Mouse (Mus musculus) cerebellum, adult 2 months (tissue): ENCODE measurements at regions not wholly inside any gene's neighbourhood (a gene's known extent, or its start where the extent isn't known, plus 50 kb on each side); places are given as distances from the start of the nearest gene placed in this dataset.

Source experiments
- DNase-seq, 2 experiments: peaks; one replicate each; pipeline ENCODE4 v3.0.0; 2021
- H3K27ac ChIP-seq: fragments of 200-500 bp; 2 replicates; pipeline ENCODE4 v1.5.1; 2012; ENCODE audit warnings: low read length, control low read depth, inconsistent platforms; ENCODE audit not compliant: insufficient read depth
- H3K27me3 ChIP-seq: fragments of 200-500 bp; 2 replicates; pipeline ENCODE4 v1.6.1; 2012; ENCODE audit warnings: inconsistent platforms, mild to moderate bottlenecking, low read length, moderate library complexity; ENCODE audit not compliant: control insufficient read depth, insufficient read depth
- H3K4me1 ChIP-seq: fragments of 200-500 bp; 2 replicates; pipeline ENCODE4 v1.6.1; 2011; ENCODE audit warnings: low read length; ENCODE audit not compliant: control insufficient read depth, insufficient read depth
- H3K4me3 ChIP-seq: fragments of 200-500 bp; replicated peaks from 2 replicates; pipeline ENCODE3; 2011; ENCODE audit warnings: mild to moderate bottlenecking, low read depth, low read length, control low read depth; ENCODE audit not compliant: insufficient read depth
- CTCF ChIP-seq: fragments of 200-500 bp; IDR thresholded peaks from 2 replicates; pipeline ENCODE4 v1.5.1; 2011; ENCODE audit warnings: low read depth, mild to moderate bottlenecking, control low read depth, low read length, moderate library complexity, borderline replicate concordance; ENCODE audit not compliant: insufficient read depth
- POLR2A ChIP-seq: fragments of 200-500 bp; IDR thresholded peaks from 2 replicates; pipeline ENCODE4 v1.6.1; 2011; ENCODE audit warnings: low read length, control low read depth, borderline replicate concordance; ENCODE audit not compliant: insufficient read depth
- WGBS: fragments of 180-500 bp; shearing (Covaris S2); methylation state at CpG from one replicate; pipeline ENCODE4 v1.1.7; 2018; 5-methylcytosine and 5-hydroxymethylcytosine counted together

DNA sequence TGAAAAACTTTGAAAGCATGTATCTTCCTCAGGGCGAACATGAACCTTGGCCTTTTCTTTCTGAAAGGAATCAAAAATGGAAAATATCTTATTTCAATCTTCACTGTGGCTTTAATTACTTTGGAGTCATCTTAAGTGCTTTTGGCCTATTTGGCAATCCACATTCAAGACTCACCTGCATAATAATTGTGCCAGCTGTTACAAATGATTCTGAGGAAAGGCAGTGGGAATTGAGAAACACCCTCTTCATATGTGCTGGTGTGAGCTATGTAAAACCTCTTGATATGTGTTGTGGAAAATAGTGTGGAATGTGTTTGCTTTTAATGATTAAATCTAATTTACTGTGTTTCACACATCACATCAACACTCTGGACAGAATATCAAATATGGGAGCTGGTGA, 148.5 kb upstream of the Ednra start:
- Histone ChIP-seq H3K27ac (no peak overlapping the region), H3K4me1 (no peaks in the 10 kb centered on the region), H3K4me3 (no peak overlapping the region), H3K27me3 (no peaks in the 10 kb centered on the region)
- no peak for DNase-seq
- 88% methylated on average over 1 of the region's 1 CpGs for WGBS
- no peak for TF ChIP-seq CTCF

DNA sequence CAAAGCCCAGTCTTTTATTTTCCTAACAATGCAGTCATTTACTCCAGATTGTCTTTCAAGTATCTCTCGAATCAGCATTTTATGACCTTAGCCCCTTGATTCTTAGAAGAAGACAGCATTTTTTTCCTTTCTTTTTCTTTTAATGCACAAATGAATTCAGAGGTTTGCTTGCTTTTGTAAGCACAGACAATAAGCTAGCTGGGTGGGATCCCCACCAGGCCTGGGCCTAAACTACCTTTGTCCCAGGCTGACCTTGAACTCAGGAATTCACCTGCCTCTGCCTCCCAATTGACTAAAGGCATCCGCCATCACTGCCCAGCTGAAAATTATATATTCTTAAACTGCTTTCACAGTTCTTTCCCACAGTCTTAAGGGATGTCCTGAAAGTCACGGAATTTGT, 195.5 kb upstream of the Ednra start:
- DNase-seq: no peak
- Histone ChIP-seq H3K4me1 (no peaks in the 10 kb centered on the region), H3K4me3 (no peak overlapping the region), H3K27ac (no peak overlapping the region), H3K27me3 (no peaks in the 10 kb centered on the region)
- WGBS: 84% methylated on average over 3 of the region's 3 CpGs
- TF ChIP-seq CTCF: no peak
- no peak for TF ChIP-seq POLR2A

DNA sequence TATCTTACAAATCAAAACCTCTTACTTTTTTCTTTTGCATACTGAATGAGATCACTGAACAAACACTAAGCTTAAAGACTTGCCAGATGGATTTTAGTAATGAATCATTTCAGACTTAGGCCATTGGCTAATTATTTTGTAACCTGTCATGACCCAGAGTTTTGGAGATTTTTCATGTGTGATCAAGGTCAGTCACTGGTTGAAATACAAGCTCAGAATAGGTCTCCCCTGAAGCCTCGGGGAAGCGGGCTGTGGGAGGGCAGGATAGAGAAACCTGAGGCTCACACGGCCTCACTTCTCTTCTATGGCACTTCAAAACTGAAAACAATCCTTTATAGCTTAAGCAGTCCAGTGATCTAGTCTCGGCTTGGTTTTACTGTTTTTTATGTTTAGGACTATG, 197.6 kb upstream of the Ednra start:
- WGBS: 78% methylated on average over 4 of the region's 4 CpGs
- DNase-seq: no peak

DNA sequence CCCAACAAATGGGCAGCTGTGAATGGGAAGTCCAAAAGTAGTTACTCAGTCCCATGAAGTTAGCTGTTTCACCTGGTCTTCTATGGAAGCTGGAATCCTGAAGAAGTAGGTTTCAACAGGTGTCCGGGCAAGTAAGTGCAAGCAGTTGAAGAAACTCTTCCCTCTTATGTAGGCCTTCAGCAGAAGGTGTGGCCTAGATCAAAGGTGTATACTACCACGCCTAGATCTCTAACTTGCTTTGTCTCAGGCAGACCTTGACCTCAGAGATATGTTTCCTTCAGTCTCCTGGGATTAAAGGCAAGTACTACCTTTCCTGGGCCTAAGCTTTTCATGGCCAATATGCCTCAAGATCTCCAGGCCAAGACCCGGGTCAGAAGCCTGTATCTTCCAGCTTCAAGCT, 223.4 kb upstream of the Ednra start:
- TF ChIP-seq POLR2A: no peak
- TF ChIP-seq CTCF: no peak
- H3K4me3 ChIP-seq: no peak overlapping the region
- H3K27ac ChIP-seq: no peak overlapping the region
- H3K4me1 ChIP-seq: no peaks in the 10 kb centered on the region
- whole genome bisulfite sequencing: 89% methylated on average over 3 of the region's 3 CpGs
- DNase-seq: no peak
- H3K27me3 ChIP-seq: no peaks in the 10 kb centered on the region

More for the DNA sequence above, 197.6 kb upstream of the Ednra start:
- TF ChIP-seq POLR2A (no peak), CTCF (no peak)
- no peak overlapping the region for H3K4me3 ChIP-seq
- no peaks in the 10 kb centered on the region for H3K27me3 ChIP-seq
- no peak overlapping the region for H3K27ac ChIP-seq
- no peaks in the 10 kb centered on the region for H3K4me1 ChIP-seq

DNA sequence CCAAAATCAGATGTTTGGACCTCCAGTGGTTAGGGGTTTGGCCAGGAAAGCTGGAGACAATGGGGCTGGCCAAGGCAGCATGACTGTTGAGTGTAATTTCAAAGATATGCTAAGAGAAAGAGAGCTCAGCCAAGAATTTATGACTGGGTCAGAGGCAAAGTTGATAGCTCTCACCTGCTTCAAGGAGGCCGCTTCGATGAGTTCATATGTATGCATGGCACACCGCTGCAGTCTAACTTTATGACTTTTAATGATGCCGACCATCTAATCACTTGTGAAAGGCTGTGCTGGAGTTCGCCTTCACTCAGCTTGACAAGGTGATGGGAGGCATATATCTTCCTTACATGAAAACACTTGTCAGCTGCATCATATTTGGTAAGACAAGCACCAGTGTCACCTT, 225.4 kb upstream of the Ednra start:
- 90% methylated on average over 5 of the region's 5 CpGs for WGBS
- no peak overlapping the region for H3K27ac ChIP-seq
- DNase-seq: no peak
- no peak overlapping the region for H3K4me3 ChIP-seq
- no peak for TF ChIP-seq POLR2A
- no peak for TF ChIP-seq CTCF
- H3K27me3 ChIP-seq: no peaks in the 10 kb centered on the region
- no peaks in the 10 kb centered on the region for H3K4me1 ChIP-seq

DNA sequence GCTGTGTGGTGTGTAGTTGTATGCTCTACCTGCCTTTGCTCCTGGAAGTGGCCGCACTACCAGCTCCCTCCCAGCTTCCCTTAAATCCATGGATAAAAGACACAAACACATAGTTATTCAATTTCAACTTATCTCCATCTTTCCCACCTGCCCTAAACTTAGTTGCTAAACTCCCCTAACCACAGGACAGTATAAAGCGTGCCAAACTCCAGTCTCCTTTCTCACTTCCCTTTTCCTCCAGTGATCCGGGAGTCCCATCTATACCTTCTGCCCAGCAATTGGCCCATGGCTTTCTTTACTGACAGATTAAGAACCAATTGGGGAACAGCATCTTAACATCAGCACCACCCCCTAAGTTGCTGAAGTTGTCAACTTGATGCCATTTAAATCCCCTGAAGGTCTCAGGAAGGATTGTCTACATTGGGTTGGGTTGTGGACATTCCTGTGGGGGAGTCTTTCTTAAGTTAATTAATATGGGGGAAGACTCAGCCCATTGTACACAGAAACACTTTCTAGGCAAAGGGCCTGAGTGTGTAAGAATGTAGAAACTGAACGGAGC, 234.6 kb upstream of the Ednra start:
- no peaks in the 10 kb centered on the region for H3K27me3 ChIP-seq
- DNase-seq: no peak
- WGBS: 78% methylated on average over 4 of the region's 4 CpGs
- no peak overlapping the region for H3K27ac ChIP-seq
- no peak for TF ChIP-seq CTCF
- TF ChIP-seq POLR2A: no peak
- H3K4me3 ChIP-seq: no peak overlapping the region
- H3K4me1 ChIP-seq: no peaks in the 10 kb centered on the region

DNA sequence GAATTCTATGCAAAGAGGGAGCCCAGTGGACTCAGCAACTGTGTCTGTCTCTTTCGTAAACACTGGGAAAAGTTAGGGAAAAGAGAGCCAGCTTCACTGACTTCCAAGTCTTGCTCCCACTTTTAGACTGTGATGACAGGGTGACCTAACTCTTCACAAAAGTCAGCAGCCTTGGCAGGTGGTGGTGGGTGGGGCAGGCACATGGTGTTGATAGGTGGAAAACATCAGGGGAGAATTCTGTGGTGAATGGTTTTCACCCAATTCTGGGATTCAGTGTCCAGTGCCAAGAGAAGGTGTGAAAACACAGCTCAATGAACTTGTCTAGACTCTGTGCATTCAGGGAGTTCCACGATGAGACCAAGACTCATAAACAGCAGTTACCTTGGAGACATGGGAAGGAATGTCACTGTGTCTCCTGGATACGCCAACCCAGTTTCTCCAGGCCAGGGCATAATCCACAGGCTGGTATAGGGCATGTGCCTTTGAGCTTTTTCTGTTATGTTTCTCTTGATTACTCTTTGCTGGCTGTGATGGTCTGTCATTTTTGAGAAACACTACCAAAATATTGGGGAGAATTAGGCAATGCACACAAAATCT, 238.9 kb upstream of the Ednra start:
- no peak overlapping the region for H3K4me3 ChIP-seq
- TF ChIP-seq CTCF (no peak), POLR2A (no peak)
- no peaks in the 10 kb centered on the region for H3K27me3 ChIP-seq
- DNase-seq: no peak
- 42% methylated on average over 3 of the region's 3 CpGs for WGBS
- no peak overlapping the region for H3K27ac ChIP-seq
- no peaks in the 10 kb centered on the region for H3K4me1 ChIP-seq

DNA sequence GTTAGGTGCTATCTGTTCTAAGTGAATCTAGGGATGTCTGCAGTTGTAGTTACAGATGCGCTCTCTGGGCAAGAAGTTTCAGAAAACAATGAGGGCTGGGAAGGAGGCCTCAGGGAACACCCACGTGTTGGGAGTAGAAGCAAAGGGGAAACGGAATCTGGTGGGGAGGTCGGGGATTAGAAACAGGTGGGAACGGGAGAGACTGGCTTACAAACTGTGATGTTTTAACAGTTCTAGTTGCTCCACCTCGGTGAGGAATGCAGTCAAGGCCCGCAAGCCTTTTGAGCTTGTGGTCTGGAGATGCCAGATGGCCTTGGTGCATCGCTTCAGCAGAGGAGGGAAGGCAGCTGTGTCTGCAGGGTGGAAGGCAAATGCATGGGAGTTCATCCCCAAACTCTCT, 242.7 kb upstream of the Ttc29 start:
- WGBS: 76% methylated on average over 8 of the region's 8 CpGs
- no peaks in the 10 kb centered on the region for H3K4me1 ChIP-seq
- no peak for TF ChIP-seq POLR2A
- TF ChIP-seq CTCF: no peak
- no peaks in the 10 kb centered on the region for H3K27me3 ChIP-seq
- H3K27ac ChIP-seq: no peak overlapping the region
- H3K4me3 ChIP-seq: no peak overlapping the region
- no peak for DNase-seq

DNA sequence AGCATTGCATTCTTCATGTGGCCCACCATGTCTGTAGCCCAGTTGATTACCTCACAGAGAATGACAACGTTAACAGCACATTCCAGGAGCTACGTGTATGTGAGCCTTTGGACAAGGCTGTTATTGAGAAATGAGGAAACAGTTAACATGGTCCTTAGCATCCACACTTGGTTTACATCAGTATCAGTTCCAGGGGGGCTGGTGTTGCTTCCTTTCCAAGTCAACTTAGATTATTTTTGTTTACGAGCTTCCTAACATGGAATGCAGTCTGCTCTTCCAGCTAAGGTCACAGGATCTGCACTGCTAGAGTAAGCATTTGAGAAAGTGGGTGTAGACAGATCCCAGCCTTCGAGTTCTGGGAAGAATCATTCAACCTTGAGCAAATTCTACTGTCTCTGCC, 239.4 kb upstream of the Ttc29 start:
- no peak for DNase-seq
- TF ChIP-seq CTCF (no peak), POLR2A (no peak)
- Histone ChIP-seq H3K27me3 (no peaks in the 10 kb centered on the region), H3K27ac (no peak overlapping the region), H3K4me3 (no peak overlapping the region), H3K4me1 (no peaks in the 10 kb centered on the region)
- 78% methylated on average over 4 of the region's 4 CpGs for WGBS
